7 mouse cellular contexts compared by ENCODE assay signal in genomic region chr5:117388877-117389276, GRCm38 (mm10). TPM values are rescaled to one million over a fixed set of nuclear protein-coding genes. Genes with fewer than 3 reads are reported as not detected.
DNase-seq lines count a peak whose midpoint lies in the region; ATAC-seq and TF ChIP-seq lines count a peak whose summit lies in the region.

Gene Rfc5 (minus strand): TSS chr5:117389047.

- ATAC-seq in embryonic facial prominence, embryonic 12.5 days (ENCODE audit: insufficient number of reproducible peaks, insufficient read depth, low FRiP score, low TSS enrichment) = peak; percentile 92
- peak; percentile 94 for ATAC-seq in limb, embryonic 12.5 days (ENCODE audit: insufficient number of reproducible peaks, insufficient read depth, low FRiP score, low TSS enrichment, low read depth)
- peak; percentile 97 for ATAC-seq in midbrain, embryonic 15.5 days (replicated peaks)

- 0 out of 2 replicates have a peak within 1 kb of the TSS, but pooled peaks have one; percentile 65 for H3K27ac ChIP-seq in embryonic facial prominence, embryonic 12.5 days
- H3K27ac ChIP-seq in kidney, adult 2 months (ENCODE audit: insufficient read depth, low read depth, low read length) = no peak within 1 kb of the TSS
- H3K27ac ChIP-seq in limb, embryonic 12.5 days = peak within 1 kb of the TSS; percentile 74; the same call in 1 of the 2 replicates
- H3K27ac ChIP-seq in midbrain, embryonic 15.5 days = peak within 1 kb of the TSS; percentile 80
- H3K27ac ChIP-seq in spleen, adult 2 months (ENCODE audit: insufficient read depth, low read length) = no peak within 1 kb of the TSS; the same call in 1 of the 2 replicates

- TF ChIP-seq CTCF in kidney, adult 2 months (conservative IDR thresholded peaks at IDR 0.05; ENCODE audit: insufficient read depth, insufficient read length, low read depth, low read length) = no peak
- no peak for TF ChIP-seq CTCF in spleen, adult 2 months (IDR thresholded peaks at IDR 0.05; ENCODE audit: extremely low read depth, insufficient read depth, insufficient read length, insufficient replicate concordance)

- H3K4me1 ChIP-seq in embryonic facial prominence, embryonic 12.5 days = 0 out of 2 replicates have a peak, but pooled peaks cover 9% of the 10 kb centered on the region
- H3K4me1 ChIP-seq in kidney, adult 2 months (ENCODE audit: control insufficient read depth, insufficient read depth, low read length) = no peaks in the 10 kb centered on the region
- H3K4me1 ChIP-seq in limb, embryonic 12.5 days (replicated peaks) = peaks cover 14% of the 10 kb centered on the region
- peaks cover 10% of the 10 kb centered on the region for H3K4me1 ChIP-seq in midbrain, embryonic 15.5 days
- H3K4me1 ChIP-seq in spleen, adult 2 months (ENCODE audit: control insufficient read depth, insufficient read depth, insufficient read length) = peaks cover 10% of the 10 kb centered on the region

- WGBS in embryonic facial prominence, embryonic 12.5 days = under 1% methylated on average over 44 of the region's 44 CpGs
- WGBS in kidney, adult 2 months = 1% methylated on average over 44 of the region's 44 CpGs
- under 1% methylated on average over 44 of the region's 44 CpGs for WGBS in limb, embryonic 12.5 days
- under 1% methylated on average over 44 of the region's 44 CpGs for WGBS in midbrain, embryonic 15.5 days
- WGBS in spleen, adult 2 months = under 1% methylated on average over 40 of the region's 44 CpGs

- no peaks in the 10 kb centered on the region for H3K27me3 ChIP-seq in embryonic facial prominence, embryonic 12.5 days
- no peaks in the 10 kb centered on the region for H3K27me3 ChIP-seq in kidney, adult 2 months (replicated peaks; ENCODE audit: control insufficient read depth, insufficient read depth, low read length)
- H3K27me3 ChIP-seq in limb, embryonic 12.5 days = no peaks in the 10 kb centered on the region
- no peaks in the 10 kb centered on the region for H3K27me3 ChIP-seq in midbrain, embryonic 15.5 days (replicated peaks)
- no peaks in the 10 kb centered on the region for H3K27me3 ChIP-seq in spleen, adult 2 months (ENCODE audit: control insufficient read depth, insufficient read depth, low read length)

- no peak for TF ChIP-seq POLR2A in kidney, adult 2 months (IDR thresholded peaks at IDR 0.05; ENCODE audit: low read depth, low read length)
- TF ChIP-seq POLR2A in spleen, adult 2 months (IDR thresholded peaks at IDR 0.05; ENCODE audit: low read depth, low read length) = peak; percentile 11; the same call in 1 of the 2 replicates

- peak; percentile 97 for DNase-seq in adrenal gland, postnatal 25 days
- peak; percentile 96 for DNase-seq in heart, adult 18-20 months
- DNase-seq in kidney, adult 2 months = peak; percentile 97
- DNase-seq in spleen, adult 2 months (ENCODE audit: low read depth in 1 of 2, low spot score in 2 of 2) = peak; percentile 81 to 96

- 0 out of 2 replicates have a peak, but pooled peaks cover 2% of the 10 kb centered on the region for H3K9me3 ChIP-seq in embryonic facial prominence, embryonic 12.5 days
- H3K9me3 ChIP-seq in limb, embryonic 12.5 days = 0 out of 2 replicates have a peak, but pooled peaks cover 4% of the 10 kb centered on the region
- H3K9me3 ChIP-seq in midbrain, embryonic 15.5 days = no peaks in the 10 kb centered on the region

- peak within 1 kb of the TSS; percentile 86 for H3K9ac ChIP-seq in embryonic facial prominence, embryonic 12.5 days
- peak within 1 kb of the TSS; percentile 85 for H3K9ac ChIP-seq in limb, embryonic 12.5 days (replicated peaks)
- peak within 1 kb of the TSS; percentile 82 for H3K9ac ChIP-seq in midbrain, embryonic 15.5 days

- peaks cover 14% of the 10 kb centered on the region for H3K36me3 ChIP-seq in embryonic facial prominence, embryonic 12.5 days
- no peaks in the 10 kb centered on the region for H3K36me3 ChIP-seq in kidney, adult 2 months (ENCODE audit: control insufficient read depth, insufficient read depth, low read length)
- H3K36me3 ChIP-seq in limb, embryonic 12.5 days = peaks cover 28% of the 10 kb centered on the region
- 0 out of 2 replicates have a peak, but pooled peaks cover 6% of the 10 kb centered on the region for H3K36me3 ChIP-seq in midbrain, embryonic 15.5 days (replicated peaks)
- 0 out of 2 replicates have a peak, but pooled peaks cover 2% of the 10 kb centered on the region for H3K36me3 ChIP-seq in spleen, adult 2 months (ENCODE audit: control insufficient read depth, insufficient read depth, low read length)

- peak within 1 kb of the TSS; percentile 83 for H3K4me3 ChIP-seq in embryonic facial prominence, embryonic 12.5 days
- peak within 1 kb of the TSS; percentile 71 for H3K4me3 ChIP-seq in kidney, adult 2 months (ENCODE audit: insufficient read depth, low read depth, low read length)
- peak within 1 kb of the TSS; percentile 65 for H3K4me3 ChIP-seq in limb, embryonic 12.5 days (replicated peaks)
- peak within 1 kb of the TSS; percentile 85 for H3K4me3 ChIP-seq in midbrain, embryonic 15.5 days
- peak within 1 kb of the TSS; percentile 82 for H3K4me3 ChIP-seq in spleen, adult 2 months (ENCODE audit: extremely low read depth, insufficient read depth, insufficient read length)

- H3K4me2 ChIP-seq in embryonic facial prominence, embryonic 12.5 days (replicated peaks) = peak within 1 kb of the TSS; percentile 62
- H3K4me2 ChIP-seq in limb, embryonic 12.5 days = peak within 1 kb of the TSS; percentile 68
- peak within 1 kb of the TSS; percentile 92 for H3K4me2 ChIP-seq in midbrain, embryonic 15.5 days

RNA-seq across cellular contexts. Expression of gene Rfc5, which starts in this region (rescaled TPM):
- 16.9 and 17.8 TPM in 2 replicates for total RNA-seq in adrenal gland, postnatal 25 days (2021)
- polyA plus RNA-seq in embryonic facial prominence, embryonic 12.5 days (2016; fragmentation: Nextera tagmentation; extraction: Ambion mirVana) = 93.2 and 98.2 TPM in 2 replicates
- total RNA-seq in heart, adult 18-20 months (2021) = 1 to 10 TPM; 2.4 to 4.0 TPM
- 12.9 and 13.0 TPM in 2 replicates for polyA plus RNA-seq in kidney, adult 2 months (2012; rRNA removed)
- polyA plus RNA-seq in limb, embryonic 12.5 days (2016; fragmentation: Nextera tagmentation; extraction: Ambion mirVana) = 105 TPM in 2 replicates
- 31.5 and 33.1 TPM in 2 replicates for polyA plus RNA-seq in midbrain, embryonic 15.5 days (2015; fragmentation: Nextera tagmentation; extraction: Ambion mirVana)
- polyA plus RNA-seq in spleen, adult 2 months (2012; rRNA removed) = 15.7 and 18.7 TPM in 2 replicates

Comparison
In these comparisons a context has a peak if more than half of its experiments do, and no peak if none do; other contexts are left out.
1. H3K27ac ChIP-seq: peak in embryonic facial prominence, embryonic 12.5 days (single experiment), limb, embryonic 12.5 days (single experiment) and midbrain, embryonic 15.5 days (single experiment); none in kidney, adult 2 months (single experiment) and spleen, adult 2 months (single experiment).
2. Peak in every context shown above with its lines, with median percentiles within 50 percentile points of each other: DNase-seq, ATAC-seq, H3K4me2 ChIP-seq, H3K4me3 ChIP-seq and H3K9ac ChIP-seq.